Mouse (Mus musculus): ENCODE measurements around the gene Capg. TPM values are rescaled to one million over a fixed set of nuclear protein-coding genes. Genes with fewer than 3 reads are reported as not detected.

The Capg gene
- polyA plus RNA-seq, 1 experiment from 2014 or later, result 25.9 TPM

DNA sequence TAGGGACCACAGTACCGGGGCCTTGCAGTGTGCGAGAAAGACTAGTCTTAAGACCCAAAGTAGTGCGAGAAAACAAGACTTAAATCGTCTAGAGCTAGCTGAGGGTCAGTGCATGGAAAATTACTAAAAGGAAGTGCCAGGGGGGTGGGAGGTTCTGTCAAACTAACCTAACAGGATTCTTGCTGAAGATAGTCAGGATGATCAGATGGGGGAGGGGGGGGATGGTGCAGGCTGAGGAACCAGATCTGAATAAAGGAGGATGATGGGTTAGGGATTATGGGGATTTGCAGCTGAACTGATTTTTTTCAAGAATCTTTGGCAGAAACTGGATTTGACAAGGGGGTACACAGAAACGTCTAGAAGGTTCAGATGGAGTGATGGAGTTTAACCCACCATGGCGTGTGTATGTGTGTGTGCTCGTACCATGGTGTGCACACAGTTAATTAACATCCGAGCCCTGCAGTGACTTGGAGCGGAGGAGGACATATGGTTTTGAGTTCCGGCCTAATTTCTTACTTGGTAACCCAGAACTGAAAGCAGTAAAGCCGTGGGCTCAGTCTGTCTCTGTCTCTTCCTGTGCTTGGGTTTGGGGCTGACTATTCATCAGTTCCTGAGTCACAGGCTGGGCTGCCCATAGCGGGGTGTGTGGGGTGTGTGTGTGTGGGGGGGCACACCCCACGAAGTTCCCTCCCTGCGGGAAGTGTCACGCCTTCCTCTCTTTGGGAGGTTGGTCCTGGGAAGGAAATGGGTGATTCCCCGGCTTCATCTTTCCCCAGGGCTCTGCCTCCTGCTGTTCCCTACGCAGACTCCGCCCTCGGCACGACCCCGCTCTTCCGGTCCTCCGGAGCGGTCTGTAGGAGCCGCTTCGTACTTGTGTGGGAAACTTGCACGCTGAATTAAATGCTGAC lies 8.2 kb downstream of the Capg start:
- Histone ChIP-seq H3K27me3 (no peaks in the 10 kb centered on the region), H3K4me2 (replicated peaks) (peak overlapping the region; percentile 57), H3K9me3 (no peaks in the 10 kb centered on the region), H3K4me3 (peak overlapping the region; percentile 35), H3K4me1 (peaks cover 21% of the 10 kb centered on the region), H3K27ac (peak overlapping the region; percentile 93), H3K9ac (peak overlapping the region; percentile 42), H3K36me3 (no peaks in the 10 kb centered on the region)
- WGBS, result 9% methylated on average over 27 of the region's 27 CpGs
- ATAC-seq (ENCODE audit: insufficient number of reproducible peaks, insufficient read depth, low FRiP score, low TSS enrichment), result peak; percentile 82

DNA sequence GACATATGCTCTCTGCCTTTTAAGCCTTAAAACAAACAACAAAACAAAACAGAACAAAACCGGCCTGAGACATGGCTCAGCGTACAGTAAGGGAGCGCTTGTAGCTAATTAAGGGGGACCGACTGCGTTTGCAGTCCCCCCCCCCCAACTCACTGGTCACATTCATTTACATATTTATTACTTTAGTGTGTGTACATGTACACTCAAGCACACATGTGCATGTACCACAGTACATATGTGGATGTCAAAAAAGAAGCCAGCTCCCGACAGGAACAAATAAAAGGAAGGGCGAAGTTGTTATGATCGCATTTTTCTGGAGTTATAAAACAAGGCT lies 8.9 kb downstream of the Capg start:
- peak overlapping the region; percentile 57 for H3K4me2 ChIP-seq (replicated peaks)
- no peaks in the 10 kb centered on the region for H3K27me3 ChIP-seq
- H3K9me3 ChIP-seq, result no peaks in the 10 kb centered on the region
- ATAC-seq (ENCODE audit: insufficient number of reproducible peaks, insufficient read depth, low FRiP score, low TSS enrichment), result peak; percentile 26; the same call in 1 of the 2 replicates
- H3K9ac ChIP-seq, result peak overlapping the region; percentile 42
- peaks cover 21% of the 10 kb centered on the region for H3K4me1 ChIP-seq
- 14% methylated on average over 8 of the region's 8 CpGs for WGBS
- H3K4me3 ChIP-seq, result peak overlapping the region; percentile 35
- H3K36me3 ChIP-seq, result no peaks in the 10 kb centered on the region
- H3K27ac ChIP-seq, result peak overlapping the region; percentile 93

DNA sequence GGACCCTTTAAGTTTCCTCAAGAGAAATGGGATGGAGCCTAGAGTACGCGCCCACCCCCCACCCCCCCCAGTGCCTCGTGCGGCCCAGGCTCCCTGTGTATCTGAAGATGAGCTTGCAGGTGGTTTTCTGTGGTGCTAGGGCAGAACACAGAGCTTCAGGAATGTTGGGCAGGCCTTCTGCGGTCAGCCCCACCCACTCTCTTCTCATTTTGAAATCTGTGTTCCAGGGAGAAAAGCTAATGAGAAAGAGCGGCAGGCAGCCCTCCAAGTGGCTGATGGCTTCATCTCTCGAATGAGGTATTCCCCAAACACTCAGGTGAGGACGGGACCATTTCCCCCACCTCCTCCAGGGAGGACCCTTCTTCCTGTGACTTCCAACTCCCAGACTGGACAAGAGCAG lies 16.6 kb downstream of the Capg start:
- H3K9ac ChIP-seq, result no peak overlapping the region
- no peak overlapping the region for H3K27ac ChIP-seq
- 71% methylated on average over 8 of the region's 8 CpGs for WGBS

DNA sequence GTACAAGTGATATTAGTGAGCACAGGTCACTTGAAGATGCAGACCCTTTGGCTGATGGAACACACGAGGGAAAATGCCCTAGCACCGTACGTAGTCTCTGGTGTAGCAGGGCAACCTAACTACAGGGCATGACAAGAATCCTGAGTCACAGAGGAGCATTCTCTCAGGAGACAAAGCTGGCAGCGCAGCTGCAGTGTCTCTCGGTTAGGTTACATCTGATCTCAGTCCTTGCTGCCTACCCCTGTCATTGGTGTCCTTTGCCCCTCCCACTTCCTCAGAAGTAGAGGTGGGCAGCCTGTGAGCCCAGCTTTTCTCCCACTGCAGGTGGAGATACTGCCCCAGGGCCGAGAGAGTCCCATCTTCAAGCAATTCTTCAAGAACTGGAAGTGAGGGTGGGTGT lies 18.3 kb downstream of the Capg start:
- H3K4me2 ChIP-seq (replicated peaks), result no peak overlapping the region
- no peak overlapping the region for H3K27ac ChIP-seq
- H3K9ac ChIP-seq, result no peak overlapping the region

More for the DNA sequence above, 16.6 kb downstream of the Capg start:
- no peaks in the 10 kb centered on the region for H3K36me3 ChIP-seq
- H3K4me3 ChIP-seq, result no peak overlapping the region
- ATAC-seq (ENCODE audit: insufficient number of reproducible peaks, insufficient read depth, low FRiP score, low TSS enrichment), result no peak
- H3K27me3 ChIP-seq, result no peaks in the 10 kb centered on the region
- H3K4me1 ChIP-seq, result peaks cover 11% of the 10 kb centered on the region
- no peak overlapping the region for H3K4me2 ChIP-seq (replicated peaks)
- H3K9me3 ChIP-seq, result no peaks in the 10 kb centered on the region

DNA sequence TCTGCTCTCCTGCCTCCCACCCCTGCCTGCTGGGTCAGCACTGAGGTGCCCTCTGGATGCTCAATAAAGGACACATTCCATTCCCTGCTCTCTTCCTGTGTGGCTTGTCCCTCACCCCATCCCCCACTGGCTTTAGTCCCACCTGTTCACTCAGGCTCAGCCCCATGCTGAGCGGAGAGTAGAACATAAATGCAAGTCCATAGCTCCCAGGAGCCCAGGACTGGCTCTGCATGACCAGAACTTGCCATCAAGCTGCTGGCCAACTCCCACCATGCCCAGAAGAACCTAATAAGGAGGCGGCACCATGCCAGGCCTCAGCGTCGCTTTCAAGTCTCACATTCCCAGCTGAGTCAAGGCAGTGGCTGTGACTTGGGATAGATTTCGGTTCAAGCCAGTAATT lies 18.7 kb downstream of the Capg start:
- 52% methylated on average over 5 of the region's 5 CpGs for WGBS
- H3K4me2 ChIP-seq (replicated peaks), result no peak overlapping the region
- H3K4me1 ChIP-seq, result peaks cover 13% of the 10 kb centered on the region
- no peak overlapping the region for H3K27ac ChIP-seq
- H3K27me3 ChIP-seq, result no peaks in the 10 kb centered on the region
- no peak overlapping the region for H3K4me3 ChIP-seq
- no peaks in the 10 kb centered on the region for H3K36me3 ChIP-seq
- no peaks in the 10 kb centered on the region for H3K9me3 ChIP-seq
- ATAC-seq (ENCODE audit: insufficient number of reproducible peaks, insufficient read depth, low FRiP score, low TSS enrichment), result no peak
- no peak overlapping the region for H3K9ac ChIP-seq

More for the DNA sequence above, 18.3 kb downstream of the Capg start:
- H3K36me3 ChIP-seq, result no peaks in the 10 kb centered on the region
- WGBS, result 37% methylated on average over 6 of the region's 6 CpGs
- no peak for ATAC-seq (ENCODE audit: insufficient number of reproducible peaks, insufficient read depth, low FRiP score, low TSS enrichment)
- H3K4me3 ChIP-seq, result no peak overlapping the region
- no peaks in the 10 kb centered on the region for H3K9me3 ChIP-seq
- peaks cover 13% of the 10 kb centered on the region for H3K4me1 ChIP-seq
- no peaks in the 10 kb centered on the region for H3K27me3 ChIP-seq

DNA sequence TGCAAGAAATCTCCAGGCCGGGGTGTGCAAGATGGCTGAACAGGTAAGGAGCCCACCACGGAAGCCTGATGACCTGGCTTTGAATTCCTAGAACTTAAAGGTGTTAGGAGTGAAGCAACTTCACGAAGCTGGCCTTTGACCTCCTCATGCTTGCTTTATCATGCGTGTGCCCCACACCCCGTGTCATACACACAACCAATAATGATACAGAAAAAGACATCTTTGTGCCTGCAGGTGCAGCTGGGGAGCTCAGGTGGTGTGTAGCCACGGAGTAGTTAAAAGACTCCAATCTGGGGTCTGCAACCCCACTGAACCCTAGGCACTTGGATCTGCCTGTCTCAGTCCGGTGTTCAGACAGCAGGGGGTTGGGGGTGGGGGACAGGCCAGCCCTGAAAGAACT lies 21.3 kb downstream of the Capg start:
- no peak overlapping the region for H3K27ac ChIP-seq
- no peak overlapping the region for H3K4me3 ChIP-seq
- no peak for ATAC-seq (ENCODE audit: insufficient number of reproducible peaks, insufficient read depth, low FRiP score, low TSS enrichment)
- H3K9ac ChIP-seq, result no peak overlapping the region
- no peaks in the 10 kb centered on the region for H3K9me3 ChIP-seq
- no peak overlapping the region for H3K4me2 ChIP-seq (replicated peaks)
- 0 out of 2 replicates have a peak, but pooled peaks cover 5% of the 10 kb centered on the region for H3K36me3 ChIP-seq
- peaks cover 13% of the 10 kb centered on the region for H3K4me1 ChIP-seq
- no peaks in the 10 kb centered on the region for H3K27me3 ChIP-seq
- 74% methylated on average over 7 of the region's 7 CpGs for whole genome bisulfite sequencing

DNA sequence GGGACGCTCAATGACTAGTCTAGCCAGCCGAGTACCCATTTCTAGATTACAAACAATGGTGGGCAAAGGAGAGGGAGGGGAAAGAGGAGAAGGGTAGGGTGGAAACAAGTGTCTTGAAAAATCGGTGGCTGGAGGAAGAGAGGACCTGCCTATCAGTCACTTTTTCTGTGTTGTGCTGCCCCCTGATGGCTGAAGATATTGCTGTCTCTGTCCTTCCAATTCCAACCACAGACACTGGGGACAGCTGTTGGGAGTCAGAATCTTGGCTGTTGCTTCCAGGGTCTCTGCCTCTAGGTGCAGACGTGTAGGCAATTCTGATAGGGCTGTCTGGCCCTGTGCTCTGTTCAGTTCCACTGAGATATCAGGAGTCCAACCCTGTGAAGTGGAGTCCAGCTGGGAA lies 21.9 kb downstream of the Capg start:
- H3K9me3 ChIP-seq, result no peaks in the 10 kb centered on the region
- no peak overlapping the region for H3K4me3 ChIP-seq
- H3K27ac ChIP-seq, result no peak overlapping the region
- peaks cover 13% of the 10 kb centered on the region for H3K4me1 ChIP-seq
- H3K36me3 ChIP-seq, result 0 out of 2 replicates have a peak, but pooled peaks cover 5% of the 10 kb centered on the region
- H3K9ac ChIP-seq, result no peak overlapping the region
- peak; percentile 53 for ATAC-seq (ENCODE audit: insufficient number of reproducible peaks, insufficient read depth, low FRiP score, low TSS enrichment)
- no peak overlapping the region for H3K4me2 ChIP-seq (replicated peaks)
- 4% methylated on average over 4 of the region's 4 CpGs for WGBS
- no peaks in the 10 kb centered on the region for H3K27me3 ChIP-seq

DNA sequence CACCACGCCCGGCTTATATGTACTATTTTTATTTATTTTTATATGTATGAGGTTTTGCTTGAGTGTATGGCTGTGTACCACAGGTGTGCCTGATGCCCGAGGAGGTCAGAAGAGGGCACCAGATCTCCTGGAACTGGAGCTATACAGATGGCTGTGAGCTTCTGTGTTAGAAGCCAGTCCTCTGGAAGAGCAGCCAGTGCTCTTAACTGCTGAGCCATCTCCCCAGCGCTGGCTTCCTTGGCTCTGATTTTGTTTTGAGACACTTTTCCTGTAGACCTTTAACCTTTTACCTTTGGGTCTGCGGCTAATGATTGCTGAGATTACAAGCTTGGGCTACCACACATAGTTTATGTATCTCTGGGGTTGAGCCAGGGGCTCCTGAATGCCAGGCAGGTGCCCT lies 23.3 kb downstream of the Capg start:
- WGBS, result 84% methylated on average over 5 of the region's 5 CpGs
- Histone ChIP-seq H3K9ac (no peak overlapping the region), H3K27me3 (no peaks in the 10 kb centered on the region), H3K4me2 (replicated peaks) (no peak overlapping the region), H3K36me3 (0 out of 2 replicates have a peak, but pooled peaks cover 5% of the 10 kb centered on the region), H3K9me3 (no peaks in the 10 kb centered on the region), H3K4me3 (no peak overlapping the region), H3K27ac (no peak overlapping the region), H3K4me1 (peaks cover 12% of the 10 kb centered on the region)
- no peak for ATAC-seq (ENCODE audit: insufficient number of reproducible peaks, insufficient read depth, low FRiP score, low TSS enrichment)

DNA sequence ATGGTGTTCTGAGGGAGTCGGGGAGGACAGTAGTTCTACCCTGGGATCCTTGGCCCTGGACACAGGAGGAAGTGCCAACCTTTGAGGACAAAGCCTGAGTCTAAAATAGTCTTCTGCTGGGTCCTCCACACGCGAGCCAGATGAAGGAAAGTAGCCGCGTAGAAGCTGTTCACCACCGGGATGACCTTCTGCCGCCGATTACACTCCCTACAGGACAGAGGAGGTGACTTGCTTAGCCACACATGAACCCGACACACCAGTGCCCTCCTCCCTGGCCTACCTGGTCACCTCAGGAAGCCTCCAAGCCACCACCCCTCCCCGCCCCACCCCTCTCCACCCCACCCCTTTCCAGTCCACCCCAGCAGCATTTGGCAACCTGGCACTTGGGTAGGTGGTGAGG lies 24.5 kb downstream of the Capg start:
- no peak overlapping the region for H3K4me2 ChIP-seq (replicated peaks)
- 90% methylated on average over 9 of the region's 10 CpGs for WGBS

DNA sequence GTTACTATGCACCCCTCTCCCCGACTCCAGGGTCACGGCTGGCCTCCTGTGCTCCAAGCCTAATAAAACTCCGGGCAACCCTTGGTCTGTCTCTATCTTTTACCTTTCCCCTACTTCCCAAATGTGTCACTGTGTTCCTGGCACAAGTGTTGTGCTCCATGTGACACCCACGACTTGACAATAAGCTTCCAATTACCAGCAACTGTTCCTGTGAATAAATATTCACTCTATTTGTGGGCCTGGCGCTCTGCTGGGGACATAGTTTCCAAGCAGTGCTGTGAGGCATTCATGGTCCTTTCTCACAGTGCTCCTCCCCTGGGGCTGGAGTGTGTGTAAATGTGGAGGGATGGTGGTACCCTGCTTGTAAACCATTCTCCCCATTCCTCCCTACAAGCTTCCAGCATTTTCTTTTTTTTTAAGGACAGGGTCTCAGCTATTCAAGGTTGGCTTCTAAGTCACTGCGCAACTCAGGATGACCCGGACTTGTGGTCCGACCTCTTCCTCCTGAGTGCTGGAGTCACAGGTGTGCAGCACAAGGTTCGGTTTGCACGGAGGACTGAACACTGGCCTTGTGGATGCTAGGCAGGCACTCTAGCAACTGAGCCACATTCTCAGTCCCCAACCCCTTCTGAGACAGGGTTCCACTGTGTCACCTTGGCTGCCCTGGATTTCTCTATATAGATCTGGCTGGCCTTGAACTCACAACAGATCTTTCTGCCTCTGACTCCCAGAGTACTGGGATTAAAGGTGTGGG lies 26.6 kb downstream of the Capg start:
- no peak for ATAC-seq (ENCODE audit: insufficient number of reproducible peaks, insufficient read depth, low FRiP score, low TSS enrichment)
- no peak overlapping the region for H3K9ac ChIP-seq
- H3K27ac ChIP-seq, result no peak overlapping the region
- no peak overlapping the region for H3K4me3 ChIP-seq
- no peaks in the 10 kb centered on the region for H3K27me3 ChIP-seq
- H3K36me3 ChIP-seq, result 0 out of 2 replicates have a peak, but pooled peaks cover 5% of the 10 kb centered on the region
- no peak overlapping the region for H3K4me2 ChIP-seq (replicated peaks)
- H3K9me3 ChIP-seq, result no peaks in the 10 kb centered on the region
- 86% methylated on average over 10 of the region's 10 CpGs for WGBS
- 0 out of 2 replicates have a peak, but pooled peaks cover 1% of the 10 kb centered on the region for H3K4me1 ChIP-seq

More for the DNA sequence above, 24.5 kb downstream of the Capg start:
- H3K4me3 ChIP-seq, result no peak overlapping the region
- H3K27me3 ChIP-seq, result no peaks in the 10 kb centered on the region
- 0 out of 2 replicates have a peak, but pooled peaks cover 5% of the 10 kb centered on the region for H3K36me3 ChIP-seq
- no peak for ATAC-seq (ENCODE audit: insufficient number of reproducible peaks, insufficient read depth, low FRiP score, low TSS enrichment)
- H3K4me1 ChIP-seq, result peaks cover 4% of the 10 kb centered on the region; the same call in 1 of the 2 replicates
- no peaks in the 10 kb centered on the region for H3K9me3 ChIP-seq
- H3K9ac ChIP-seq, result no peak overlapping the region
- no peak overlapping the region for H3K27ac ChIP-seq

DNA sequence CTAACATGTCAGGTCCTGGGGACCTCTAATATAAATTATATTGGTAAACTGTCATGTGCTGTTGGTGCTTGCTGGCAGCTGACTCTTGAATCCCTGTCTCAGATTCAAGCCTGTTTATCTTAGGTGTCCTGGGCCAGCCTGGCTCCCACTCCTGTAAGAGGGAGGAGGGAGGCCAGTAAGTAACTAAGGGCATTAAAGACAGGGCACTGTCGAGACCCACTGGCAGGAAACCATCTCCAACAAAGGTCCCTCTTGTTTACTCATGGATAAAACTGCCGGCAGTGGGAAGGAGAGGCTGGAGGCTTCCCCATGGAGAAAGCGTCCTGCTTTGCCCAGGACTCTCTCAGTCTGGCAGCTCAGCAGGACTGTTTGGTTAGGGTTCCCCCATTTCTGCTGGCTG lies 27.6 kb downstream of the Capg start:
- 28% methylated on average over 3 of the region's 3 CpGs for WGBS
- H3K36me3 ChIP-seq, result 0 out of 2 replicates have a peak, but pooled peaks cover 5% of the 10 kb centered on the region
- no peak overlapping the region for H3K4me3 ChIP-seq
- no peak for ATAC-seq (ENCODE audit: insufficient number of reproducible peaks, insufficient read depth, low FRiP score, low TSS enrichment)
- H3K27ac ChIP-seq, result no peak overlapping the region
- no peak overlapping the region for H3K4me2 ChIP-seq (replicated peaks)
- no peak overlapping the region for H3K9ac ChIP-seq
- H3K9me3 ChIP-seq, result no peaks in the 10 kb centered on the region
- no peaks in the 10 kb centered on the region for H3K27me3 ChIP-seq
- no peaks in the 10 kb centered on the region for H3K4me1 ChIP-seq

DNA sequence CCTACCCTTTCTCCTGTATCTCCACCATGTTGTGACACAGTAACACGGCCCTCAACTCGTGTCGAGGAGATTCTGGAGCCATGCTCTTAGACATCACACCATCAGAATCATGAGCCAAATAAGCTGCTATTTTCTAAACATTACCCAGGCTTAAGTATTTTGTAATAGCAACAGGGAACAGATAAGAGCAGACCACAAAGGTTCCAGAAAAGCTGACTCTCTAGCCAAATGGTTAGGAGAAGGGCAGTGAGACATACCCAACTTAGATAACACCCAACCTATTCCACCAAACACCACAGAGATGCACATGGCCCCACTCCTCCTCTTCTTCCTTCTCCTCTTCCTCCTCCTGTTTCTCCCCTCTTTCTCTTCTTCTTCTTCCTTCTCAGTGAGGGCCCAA lies 31.9 kb downstream of the Capg start:
- no peak for ATAC-seq (ENCODE audit: insufficient number of reproducible peaks, insufficient read depth, low FRiP score, low TSS enrichment)
- H3K9me3 ChIP-seq, result no peaks in the 10 kb centered on the region
- no peak overlapping the region for H3K27ac ChIP-seq
- 95% methylated on average over 3 of the region's 3 CpGs for WGBS
- no peak overlapping the region for H3K9ac ChIP-seq
- H3K4me3 ChIP-seq, result no peak overlapping the region
- H3K27me3 ChIP-seq, result no peaks in the 10 kb centered on the region
- no peaks in the 10 kb centered on the region for H3K36me3 ChIP-seq
- H3K4me1 ChIP-seq, result no peaks in the 10 kb centered on the region
- H3K4me2 ChIP-seq (replicated peaks), result no peak overlapping the region

All from embryonic facial prominence, embryonic 12.5 days (tissue).